Mouse (Mus musculus): ENCODE results near the gene Mcrs1.
"Not testable (repeated sequence)": the region's sequence is repeated elsewhere in the genome, so short reads cannot be mapped to it uniquely, and the experiment has no call there.

Gene Mcrs1

DNA sequence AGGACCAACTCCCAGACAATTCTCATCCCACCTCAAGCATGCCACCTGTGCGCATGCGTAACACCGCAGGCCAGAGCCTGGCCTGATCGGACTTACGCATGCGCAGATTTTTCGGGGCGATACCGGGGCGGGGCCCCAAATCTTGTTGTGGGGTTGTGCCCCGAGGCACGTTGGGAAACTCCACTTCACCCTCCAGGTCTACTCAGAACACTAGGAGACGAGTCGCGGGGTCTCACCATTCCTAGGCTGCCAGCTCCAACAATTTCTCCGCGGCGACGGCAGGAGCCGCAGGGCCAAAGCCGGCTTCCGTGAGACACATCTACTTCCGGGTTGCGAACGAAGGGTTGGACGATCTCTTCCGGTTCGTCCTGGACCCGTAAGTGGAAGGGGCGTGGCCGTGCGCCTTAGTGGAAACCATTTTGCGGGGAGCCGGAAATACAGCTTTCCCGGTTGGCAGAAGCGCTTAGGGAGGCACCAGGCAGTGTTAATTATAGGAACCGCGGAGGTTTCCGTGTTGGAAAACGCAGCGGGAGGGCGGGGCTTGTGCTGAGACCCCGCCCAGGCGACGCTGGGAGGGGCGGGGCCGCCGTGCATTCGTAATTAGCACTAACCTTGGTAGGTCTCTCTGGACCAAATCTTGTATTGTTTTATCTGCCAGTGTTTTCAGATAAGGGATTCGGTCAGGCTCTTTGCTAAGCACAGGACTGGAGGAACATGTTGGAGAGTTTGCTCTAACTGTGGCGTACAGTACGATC lies at the start of gene Mcrs1:
TSS of gene Mcrs1 (minus strand) at position 336 of the 755 bp plus-strand sequence.
- DNase-seq = peak; percentile 98

DNA sequence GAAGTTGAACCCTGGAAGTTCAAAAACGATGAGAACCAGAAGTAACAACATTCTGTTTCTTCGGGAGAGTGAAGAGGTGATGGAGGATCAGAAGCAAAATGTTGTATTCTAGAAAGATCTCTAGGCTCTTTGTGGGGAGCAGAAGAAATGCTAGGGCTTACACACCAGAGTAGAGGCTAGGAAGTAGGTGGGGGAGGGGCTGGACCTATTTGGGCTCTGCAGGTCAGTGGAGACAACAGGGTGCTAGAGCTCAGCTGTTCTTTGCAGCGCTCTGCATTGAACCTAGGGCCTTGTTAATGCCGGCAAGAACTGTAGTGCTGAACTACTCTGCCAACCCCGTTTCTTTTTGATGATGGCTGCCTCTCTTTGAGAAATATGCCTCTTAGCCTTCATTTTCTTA lies 44.5 kb upstream of the Mcrs1 start:
- no peak for DNase-seq

GRCm38 (mm10) chr15:99295484-99295981 lies 43.8 kb upstream of the Mcrs1 start, which contains the start of gene Fam186b:
Fam186b (minus strand) TSS chr15:99295888.
- no peak for DNase-seq

DNA sequence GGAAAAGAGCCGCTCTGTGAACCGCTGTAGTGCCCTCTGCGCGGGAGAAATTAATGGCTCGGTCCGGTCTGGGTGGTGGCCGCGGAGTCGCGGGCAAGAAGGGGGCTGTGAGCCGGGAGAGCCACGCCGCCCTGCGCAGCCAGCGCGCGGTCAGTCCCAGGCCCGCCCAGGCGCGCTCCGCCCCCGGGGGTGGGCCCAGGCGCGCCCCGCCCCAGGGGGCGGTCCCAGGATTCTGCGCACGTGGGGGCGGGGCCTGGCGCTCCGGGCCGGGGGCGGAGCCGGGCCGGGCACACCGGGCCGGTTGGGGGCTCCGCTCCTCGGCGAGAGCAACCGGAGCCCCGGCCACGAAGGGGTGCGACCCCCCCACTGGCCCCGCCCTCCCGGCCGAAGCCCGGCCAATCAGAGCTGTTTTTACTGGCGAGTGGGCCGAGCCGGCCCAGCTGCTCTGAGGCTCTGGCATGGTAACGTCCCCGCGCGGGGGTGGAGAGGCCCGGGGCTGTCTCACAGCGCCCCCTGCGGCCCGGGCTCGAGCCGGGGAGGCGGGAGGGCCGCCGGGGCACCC lies 43.1 kb upstream of the Mcrs1 start, which contains the start of gene Prpf40b:
TSS of gene Prpf40b (plus strand) at position 275 of the 562 bp plus-strand sequence.
- peak; percentile 93 for DNase-seq

GRCm38 (mm10) chr15:99294287-99294686 lies 42.5 kb upstream of the Mcrs1 start:
- DNase-seq = no peak

- DNase-seq = no peak
These were observed 38.8 kb upstream of the Mcrs1 start for GRCm38 (mm10) chr15:99290586-99290985.

- DNase-seq = no peak
These were observed 33.4 kb upstream of the Mcrs1 start for GRCm38 (mm10) chr15:99285189-99285535.

DNA sequence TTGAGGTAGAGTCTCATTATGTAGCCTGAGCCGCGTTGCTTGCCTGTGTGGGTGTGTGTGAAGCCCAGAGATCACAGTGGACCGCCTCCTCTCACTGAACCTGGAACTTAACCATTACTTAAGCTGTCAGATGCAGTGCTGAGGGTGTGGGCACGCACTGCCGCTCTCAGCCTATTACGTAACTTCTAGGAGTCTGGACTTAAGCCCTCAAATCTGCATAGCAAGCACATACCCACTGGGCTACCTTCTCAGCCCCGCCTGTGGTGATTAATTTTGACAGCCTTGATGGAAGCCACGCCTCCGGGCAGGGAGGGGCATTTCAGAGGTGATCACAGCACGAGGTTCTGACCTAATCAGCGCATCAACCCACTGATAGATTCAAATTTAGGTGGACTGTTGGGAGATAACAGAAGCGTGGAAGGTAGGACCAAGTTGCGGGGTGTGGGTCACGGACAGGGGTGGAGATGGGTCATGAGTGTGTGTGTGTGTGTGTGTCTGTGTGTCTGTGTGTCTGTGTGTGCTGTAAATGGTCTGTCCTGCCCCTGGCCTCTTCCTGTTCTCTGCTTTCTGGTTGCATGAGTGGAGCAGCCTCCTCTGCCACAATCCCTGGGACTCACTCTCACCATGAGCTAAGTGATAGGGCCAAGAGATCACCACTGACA lies 32.9 kb upstream of the Mcrs1 start:
- peak; percentile 19 for DNase-seq

GRCm38 (mm10) chr15:99283456-99283855 lies 31.7 kb upstream of the Mcrs1 start:
- DNase-seq = peak; percentile 24

- DNase-seq = no peak
These were observed 26.5 kb upstream of the Mcrs1 start for GRCm38 (mm10) chr15:99278271-99278670.

DNA sequence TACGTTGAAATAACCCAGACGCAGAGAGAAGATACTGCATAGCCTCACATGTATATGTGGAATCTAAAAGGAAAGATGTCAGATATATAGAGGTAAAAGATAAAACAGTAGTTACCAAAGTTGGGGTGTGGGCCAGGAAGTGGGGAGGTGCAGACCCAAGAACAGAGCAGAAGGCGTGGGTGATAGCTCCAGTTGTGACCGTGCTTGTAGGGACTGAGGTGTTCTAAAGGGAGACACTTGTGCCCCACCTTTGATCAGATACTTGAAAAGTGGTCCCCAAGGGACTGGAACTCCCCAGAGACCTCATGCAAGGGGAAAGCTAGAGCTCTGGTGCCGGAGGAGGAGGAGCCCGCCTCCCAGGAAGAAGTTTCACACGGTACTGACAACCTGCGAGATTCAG lies 24.3 kb upstream of the Mcrs1 start:
- DNase-seq = no peak

DNA sequence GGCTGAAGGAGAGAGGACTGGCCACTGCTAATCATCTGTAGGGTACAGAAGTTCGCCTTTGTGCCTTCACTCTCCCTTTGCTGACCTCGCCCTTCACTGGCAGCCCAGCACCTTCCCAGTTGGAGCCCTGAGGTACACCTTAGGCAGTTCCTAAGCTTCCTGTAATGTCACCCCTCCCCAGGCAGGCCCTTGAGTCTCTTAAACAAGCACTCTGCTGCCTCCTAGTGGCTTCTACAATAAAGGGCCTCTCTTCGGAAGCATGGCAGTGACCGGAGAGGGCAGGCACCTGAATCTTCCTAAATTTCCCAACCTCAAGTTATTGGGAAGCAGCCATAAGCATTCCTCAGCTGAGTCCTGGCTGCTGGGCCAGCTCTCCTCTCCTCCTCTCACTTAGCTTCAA lies 13.9 kb upstream of the Mcrs1 start:
- peak; percentile 86 for DNase-seq

GRCm38 (mm10) chr15:99264363-99264762 lies 12.6 kb upstream of the Mcrs1 start:
- DNase-seq = no peak

- DNase-seq = no peak
These were observed 10.9 kb upstream of the Mcrs1 start for GRCm38 (mm10) chr15:99262702-99263101.

DNA sequence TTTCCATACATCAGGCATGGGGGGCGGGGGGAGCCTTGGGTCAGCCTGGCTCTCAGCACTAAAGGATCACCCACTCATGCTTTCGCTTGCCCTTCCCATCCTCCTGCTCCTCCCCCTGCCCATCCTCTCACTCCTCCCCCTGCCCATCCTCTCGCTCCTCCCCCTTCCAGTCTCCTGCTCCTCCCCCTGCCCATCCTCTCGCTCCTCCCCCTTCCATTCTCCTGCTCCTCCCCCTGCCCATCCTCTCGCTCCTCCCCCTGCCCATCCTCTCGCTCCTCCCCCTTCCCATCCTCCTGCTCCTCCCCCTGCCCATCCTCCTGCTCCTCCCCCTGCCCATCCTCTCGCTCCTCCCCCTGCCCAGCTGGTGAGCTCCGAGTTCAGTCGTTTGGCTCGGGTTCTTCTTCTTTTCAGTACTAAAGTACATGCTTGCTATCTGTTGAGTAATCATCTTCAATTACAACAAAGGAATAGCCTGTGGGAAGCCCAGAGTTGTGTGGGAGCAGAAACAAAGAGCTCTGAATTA lies 8.0 kb upstream of the Mcrs1 start:
- peak; percentile 80 for DNase-seq

DNA sequence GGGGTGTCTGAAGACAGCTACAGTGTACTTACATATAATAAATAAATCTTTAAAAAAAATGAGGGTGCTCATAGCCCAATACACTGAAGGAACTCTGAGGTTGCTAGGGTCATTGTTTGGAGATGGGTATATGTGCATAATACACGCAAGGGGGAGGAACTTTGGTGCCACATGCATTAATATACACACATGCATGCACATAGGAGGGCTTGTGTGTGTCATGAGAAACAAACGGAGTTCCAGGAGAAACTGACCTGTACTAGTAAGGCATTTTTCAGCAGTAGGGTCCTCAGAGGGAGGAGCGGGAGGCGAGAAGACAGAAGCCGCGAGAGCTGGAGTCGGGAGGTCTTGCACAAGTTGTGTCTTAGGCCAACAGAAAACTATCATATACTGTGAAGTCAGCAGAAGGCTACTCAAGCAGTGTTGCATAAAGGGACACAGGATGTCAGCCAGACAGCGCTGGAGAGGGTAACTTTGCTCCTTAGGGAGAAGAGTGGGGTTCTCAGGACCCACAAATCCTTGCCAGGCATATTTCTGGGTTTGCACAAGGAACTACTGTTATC lies 7.5 kb upstream of the Mcrs1 start:
- peak; percentile 10 for DNase-seq

DNA sequence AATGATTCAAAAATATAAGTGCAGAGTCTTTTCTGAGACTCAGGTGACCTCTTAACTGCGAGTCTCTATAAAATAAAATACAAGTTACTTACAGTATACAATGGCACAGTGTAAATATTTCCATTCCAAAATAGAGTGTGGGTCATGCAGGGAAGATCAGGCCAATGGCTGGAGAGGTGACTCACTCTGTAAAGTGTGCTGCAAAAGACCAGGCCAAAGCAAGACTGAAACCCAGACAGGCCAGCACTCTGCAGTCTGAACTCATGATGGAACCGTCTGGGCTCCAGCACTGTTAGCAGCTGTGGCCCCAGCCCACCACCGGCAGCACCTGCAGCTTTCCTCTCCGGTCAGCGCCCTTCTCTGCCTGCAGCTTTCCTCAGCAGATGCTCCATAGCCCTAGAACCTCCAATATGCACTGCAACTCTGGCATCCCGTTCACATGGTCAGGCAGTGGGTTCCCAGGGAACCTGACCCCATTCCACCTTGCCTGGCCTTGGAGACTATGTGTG lies 3.5 kb upstream of the Mcrs1 start:
- no peak for DNase-seq

- no peak for DNase-seq
These were observed 2.8 kb upstream of the Mcrs1 start for GRCm38 (mm10) chr15:99254477-99255005.

- no peak for DNase-seq
These were observed 2.0 kb upstream of the Mcrs1 start for GRCm38 (mm10) chr15:99253772-99254171.

DNA sequence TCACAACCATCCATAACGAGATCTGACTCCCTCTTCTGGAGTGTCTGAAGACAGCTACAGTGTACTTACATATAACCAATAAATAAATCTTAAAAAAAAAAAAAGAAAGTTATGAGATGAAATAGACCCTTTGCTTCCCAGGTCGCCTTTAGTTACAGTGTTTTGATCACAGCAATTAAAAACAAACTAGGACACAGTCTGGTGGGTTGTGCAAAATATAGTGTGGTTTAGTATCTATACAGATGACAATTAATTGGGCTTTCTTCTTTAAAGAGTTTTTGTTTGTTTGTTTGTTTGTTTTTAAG lies 1.4 kb upstream of the Mcrs1 start:
- not testable (repeated sequence) for DNase-seq

GRCm38 (mm10) chr15:99252381-99253174 lies 817 bp upstream of the Mcrs1 start:
- peak; percentile 75 for DNase-seq

- peak; percentile 13 for DNase-seq
These were observed 650 bp downstream of the Mcrs1 start for GRCm38 (mm10) chr15:99251111-99251510.

Measured in lung, postnatal 14 days (tissue).